Mouse (Mus musculus): ENCODE data around the gene Cntn4.

The Cntn4 gene

DNA sequence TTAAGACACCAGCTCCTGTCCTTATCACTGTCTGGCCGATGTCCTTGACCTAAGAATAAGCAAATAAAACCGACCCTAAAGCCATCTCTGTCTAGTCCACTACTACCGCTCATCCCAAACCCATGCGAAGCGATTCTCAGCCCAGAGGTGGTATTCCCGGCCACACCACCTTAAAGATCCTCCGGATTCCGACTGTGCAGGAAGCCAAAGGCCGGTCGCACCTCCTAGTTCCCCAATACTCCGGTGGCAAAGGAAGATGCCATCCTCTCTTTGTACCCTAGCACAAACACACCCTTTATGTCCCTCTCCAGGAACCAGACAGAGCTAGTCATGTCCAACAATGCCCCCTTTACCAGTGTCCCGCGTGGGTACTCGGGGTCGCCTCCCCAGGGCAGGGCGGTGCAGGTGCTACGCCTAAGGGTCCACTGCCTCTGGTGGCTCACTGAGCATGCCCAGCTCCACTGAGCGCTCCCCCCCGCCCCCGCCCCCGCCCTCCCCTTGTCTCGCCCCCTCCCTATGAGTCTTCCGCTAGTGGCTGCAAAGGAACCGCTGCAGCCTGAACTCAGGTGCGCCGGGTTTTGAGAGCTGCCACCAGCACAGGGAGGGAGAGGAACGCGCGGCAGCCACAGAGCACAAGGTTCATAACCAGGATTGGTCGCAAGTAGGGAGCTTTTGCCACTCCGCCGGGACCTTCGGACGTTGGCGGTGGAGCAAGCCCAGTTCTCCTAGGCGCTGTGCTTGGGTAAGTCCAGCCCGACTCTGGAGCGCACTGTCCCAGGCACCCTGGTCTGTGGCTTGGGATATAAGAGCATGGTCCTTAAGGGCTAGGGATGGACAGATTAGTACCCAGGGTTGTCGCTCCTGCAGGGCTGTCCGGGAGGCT, at the start of gene Cntn4:
Gene Cntn4 (plus strand): TSS at position 512 of the 883 bp plus-strand sequence.
- DNase-seq = no peak

DNA sequence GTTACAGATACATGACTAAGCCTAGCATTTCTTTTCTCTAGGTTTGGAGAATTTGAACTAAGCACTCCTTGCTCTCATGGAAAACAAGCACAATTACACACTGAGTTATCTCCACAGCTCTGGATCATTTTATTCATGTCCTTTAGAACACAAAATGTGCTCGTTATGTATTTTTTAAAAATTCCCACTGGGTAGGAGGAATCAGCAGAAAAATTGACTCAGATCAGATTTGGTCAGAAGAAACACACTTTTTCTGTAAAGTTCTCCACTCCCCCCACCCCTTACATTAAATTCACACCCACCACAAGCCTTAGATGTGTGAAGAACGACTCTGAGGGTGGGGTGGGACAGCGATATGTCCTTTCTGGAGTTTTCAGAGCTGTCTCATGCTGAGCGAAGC, 3.2 kb upstream of the Cntn4 start:
- no peak for DNase-seq

DNA sequence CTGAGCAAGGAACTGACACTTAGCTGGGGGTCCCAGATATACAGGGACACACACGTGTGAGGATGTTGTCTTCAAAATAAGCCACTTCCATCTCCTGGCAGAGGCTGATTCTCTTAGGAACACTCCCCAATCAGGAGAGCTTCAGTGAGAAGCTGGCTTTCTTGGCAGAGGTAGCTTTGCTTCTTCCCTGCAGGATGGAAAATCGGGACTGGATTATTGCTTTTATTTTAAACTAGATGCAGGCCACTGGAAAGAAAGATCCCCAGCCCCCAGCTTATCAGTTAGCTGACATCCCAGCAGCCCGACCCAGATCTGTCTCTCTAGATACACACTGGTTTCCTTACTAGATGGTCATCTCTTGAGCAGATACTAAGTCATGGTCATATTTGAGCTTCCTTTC, 2.4 kb upstream of the Cntn4 start:
- DNase-seq = no peak

DNA sequence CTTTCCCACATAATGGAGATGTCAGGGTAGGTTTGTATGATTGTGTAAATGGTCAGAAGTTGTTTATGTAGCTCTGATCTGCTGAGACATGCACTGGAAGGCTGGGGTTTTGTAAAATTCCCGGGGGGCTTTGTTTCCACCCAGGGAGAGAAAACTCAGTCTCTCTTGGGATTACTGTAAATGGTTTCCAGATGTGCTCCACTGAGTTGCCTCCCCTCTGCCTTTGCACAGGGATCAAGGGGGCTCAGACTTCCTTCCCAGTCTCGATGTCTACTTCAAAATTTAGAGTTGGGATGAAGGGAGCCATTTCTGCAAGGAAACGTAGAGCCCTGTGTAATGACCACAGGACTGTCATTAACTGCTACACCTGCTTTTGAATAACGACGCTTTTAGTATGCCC, 823 bp upstream of the Cntn4 start:
- DNase-seq = no peak

DNA sequence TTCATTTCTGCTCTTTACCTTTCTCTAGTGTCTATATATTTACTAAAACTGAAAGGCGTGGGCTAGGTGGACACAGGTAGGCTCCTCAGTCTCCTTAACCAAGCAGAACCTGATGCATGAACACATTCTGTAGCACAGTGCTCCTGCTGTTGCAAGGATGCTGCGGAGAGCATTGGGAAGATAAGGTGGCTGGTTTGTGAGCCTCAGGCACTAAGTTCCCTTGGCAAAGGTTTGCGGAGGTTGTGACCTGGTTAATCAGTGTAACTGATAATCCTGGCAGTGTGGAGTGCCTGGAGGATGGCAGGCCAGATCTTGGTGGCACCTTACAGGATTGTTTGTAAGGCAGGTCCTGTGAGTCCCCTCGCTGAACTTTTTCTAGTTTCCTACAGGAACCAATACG, 1.3 kb downstream of the Cntn4 start:
- no peak for DNase-seq

DNA sequence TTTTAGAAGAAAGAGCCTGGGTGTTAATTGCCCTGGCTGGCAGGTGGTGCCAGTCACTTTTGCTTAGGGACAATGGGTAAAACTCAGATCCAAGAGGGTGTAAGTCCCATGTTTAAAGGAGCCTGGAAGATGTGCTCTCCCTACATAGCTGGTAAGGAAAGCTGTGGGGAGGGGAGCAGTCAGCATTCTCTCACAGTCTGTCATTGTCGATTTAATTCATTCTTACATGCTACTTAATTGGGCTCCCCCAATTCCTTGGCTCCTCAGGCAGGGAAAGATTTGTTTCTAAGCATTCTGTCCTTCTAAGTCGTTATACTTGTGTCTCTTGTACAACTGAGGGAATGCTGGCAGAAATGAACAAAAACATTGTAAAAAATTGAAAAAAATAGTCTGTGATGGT, 4.0 kb downstream of the Cntn4 start:
- no peak for DNase-seq

DNA sequence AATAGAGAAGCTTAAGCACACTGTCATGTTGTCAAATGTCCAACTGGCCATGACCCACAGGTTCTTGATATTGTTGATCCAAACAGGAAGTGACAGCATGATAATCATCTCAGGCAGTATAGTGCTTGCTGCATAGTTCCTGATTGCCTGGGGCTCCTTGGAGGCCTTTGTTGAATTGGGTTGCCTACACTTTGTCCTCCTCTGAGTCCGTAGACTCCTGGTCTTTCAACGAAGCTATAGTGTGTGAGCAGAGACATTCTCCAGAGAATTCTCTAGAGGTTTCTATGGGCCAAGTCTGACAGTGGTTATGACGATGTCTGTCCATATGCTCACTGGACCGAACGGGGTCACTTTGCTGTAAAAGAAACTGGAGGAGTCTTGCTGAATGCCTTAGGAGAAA, 5.8 kb downstream of the Cntn4 start:
- DNase-seq = no peak

DNA sequence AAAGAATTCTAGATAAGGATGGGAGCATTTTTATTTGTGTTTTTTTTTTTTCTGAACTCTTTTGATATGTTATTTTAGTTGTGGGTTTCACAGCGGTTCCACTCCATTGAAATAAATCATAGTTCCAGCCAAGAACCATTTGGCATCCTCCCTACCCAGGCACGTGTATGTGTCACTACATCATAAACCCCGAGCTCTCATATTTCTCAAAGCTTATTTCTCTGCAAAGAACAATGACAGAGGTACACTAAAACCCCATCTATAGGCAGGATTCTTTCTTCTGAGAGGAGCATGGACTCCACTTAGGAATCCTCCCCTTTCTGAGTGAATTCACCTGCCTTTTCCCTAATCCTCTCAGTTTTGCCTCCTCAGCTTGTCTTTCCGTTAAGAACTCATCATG, 6.7 kb downstream of the Cntn4 start:
- no peak for DNase-seq

DNA sequence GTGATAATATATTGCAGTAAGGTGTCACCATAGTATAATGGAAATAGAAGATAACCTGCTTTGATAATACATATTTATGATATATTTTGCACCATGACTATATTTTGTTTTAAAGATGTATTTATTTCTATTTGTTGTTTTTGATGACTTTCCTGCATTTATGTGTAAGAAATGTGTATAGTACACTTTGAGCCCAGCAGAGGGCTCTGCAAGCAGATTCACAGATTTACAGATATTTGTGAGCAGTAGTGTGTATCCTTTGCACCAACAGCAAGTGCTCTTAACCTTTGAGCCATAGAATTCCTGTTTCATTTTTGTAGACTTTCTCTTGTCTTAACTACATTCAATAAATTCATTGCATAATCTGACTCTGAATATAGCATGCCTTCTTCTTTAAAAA, 10.7 kb downstream of the Cntn4 start:
- no peak for DNase-seq

DNA sequence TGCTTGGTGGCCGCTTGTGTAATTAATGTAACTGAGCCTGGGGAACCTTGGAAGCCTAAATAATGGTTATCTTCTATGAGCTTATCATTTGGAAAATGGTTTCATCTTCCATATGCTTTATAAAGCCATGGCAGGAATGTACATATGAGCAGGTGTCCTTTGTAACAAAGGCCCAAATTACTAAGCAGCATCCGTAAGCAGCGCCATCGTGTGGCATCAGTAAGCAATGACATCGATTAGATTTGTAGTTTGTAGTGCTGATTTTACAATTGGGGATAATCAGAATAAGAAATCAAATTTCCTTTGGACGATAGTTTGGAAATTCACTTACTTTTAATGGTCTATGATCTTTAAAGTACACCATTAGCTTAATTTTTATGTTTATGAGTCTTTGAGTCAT, 64.6 kb downstream of the Cntn4 start:
- no peak for DNase-seq

DNA sequence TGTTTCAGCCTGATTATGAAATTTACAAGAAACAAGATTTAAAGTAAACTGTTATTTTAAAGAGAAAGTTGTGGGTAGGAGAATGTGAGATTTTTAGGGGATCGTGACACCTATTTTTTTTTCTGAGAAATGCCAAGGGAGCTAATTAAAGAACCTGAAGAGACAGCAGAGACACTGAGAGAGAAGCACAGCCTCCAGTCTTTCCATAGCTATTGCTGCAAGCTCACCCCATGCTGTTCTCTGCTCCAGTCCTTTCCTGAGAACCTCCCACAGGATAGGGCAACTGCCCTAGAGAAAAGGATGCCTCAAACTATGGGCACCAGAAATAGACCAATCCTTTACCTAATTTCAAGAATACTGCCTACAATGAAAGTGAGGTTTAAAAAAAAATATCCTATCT, 103.2 kb downstream of the Cntn4 start:
- no peak for DNase-seq

DNA sequence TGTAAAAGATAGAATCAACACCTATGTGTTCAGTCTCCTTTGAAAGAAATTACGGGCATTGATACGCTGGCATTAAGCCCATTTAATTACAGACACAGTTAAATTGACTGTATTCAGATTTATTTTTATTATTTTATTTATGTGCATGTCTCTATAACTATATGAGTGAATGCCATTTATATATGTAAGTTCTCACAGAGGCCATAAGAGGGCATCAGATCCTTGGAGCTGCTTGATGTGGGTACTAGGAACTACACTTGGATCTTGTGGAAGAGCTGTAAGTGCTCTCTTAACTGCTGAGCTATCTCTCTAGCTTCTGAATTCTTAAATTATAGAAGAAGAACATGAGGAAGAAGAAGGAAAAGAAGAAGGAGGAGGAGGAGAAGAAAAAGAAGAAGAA, 111.0 kb downstream of the Cntn4 start:
- DNase-seq = no peak

DNA sequence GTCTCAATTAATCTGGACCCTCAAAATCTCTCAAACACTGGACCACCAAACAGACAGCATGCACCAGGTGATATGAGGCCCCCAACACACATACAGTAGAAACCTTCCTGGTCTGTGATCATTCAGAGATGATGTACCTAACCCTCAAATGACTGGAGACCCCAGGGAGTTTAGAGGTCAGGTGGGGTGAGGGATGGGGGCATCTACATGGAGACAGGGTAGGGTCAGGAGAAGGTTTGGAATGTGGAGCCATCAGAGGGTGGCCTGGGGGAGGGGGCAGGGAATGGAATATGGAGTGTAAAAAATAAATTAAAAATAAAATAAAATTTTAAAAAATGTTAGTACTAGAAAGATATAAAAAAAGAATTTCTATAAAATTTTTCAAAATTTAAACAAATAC, 157.6 kb downstream of the Cntn4 start:
- DNase-seq = no peak

DNA sequence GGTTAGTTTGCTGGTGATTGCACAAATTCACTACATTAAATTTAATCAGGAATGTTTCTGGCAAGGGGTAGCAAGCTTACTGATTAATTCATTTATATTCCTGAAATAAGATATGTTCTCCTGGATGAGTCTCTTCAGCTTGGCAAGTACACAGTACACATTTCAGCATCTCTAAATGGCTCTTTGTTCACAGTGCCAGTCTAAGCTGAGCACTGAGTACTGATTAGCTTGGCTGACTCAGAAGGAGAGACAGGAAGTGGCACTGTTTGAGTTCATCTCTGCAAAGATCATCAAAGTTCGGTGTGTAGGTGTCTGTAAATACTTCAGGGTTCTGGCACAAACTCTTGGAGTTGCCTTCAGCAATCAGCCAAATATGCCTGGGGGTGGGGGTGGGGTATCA, 169.8 kb downstream of the Cntn4 start:
- DNase-seq = no peak

DNA sequence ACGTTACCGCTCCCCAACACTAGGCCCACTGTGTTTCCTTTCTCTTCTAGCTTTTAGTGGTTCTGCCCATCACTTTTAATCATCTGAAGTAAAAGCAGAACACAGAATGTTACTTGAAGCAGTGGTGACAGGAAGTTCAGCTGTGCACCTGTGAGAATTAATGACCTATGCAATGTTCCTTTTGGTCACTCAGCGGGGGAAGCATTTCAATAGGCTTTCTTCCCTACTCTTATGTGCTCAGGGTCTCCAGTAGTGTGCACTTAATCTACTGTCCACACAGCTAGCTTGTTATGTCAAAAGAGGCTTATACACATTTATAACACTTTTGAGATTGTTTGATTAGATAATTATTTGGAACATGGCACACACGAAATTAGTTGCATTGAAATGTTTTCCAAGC, 215.4 kb downstream of the Cntn4 start:
- DNase-seq = no peak

DNA sequence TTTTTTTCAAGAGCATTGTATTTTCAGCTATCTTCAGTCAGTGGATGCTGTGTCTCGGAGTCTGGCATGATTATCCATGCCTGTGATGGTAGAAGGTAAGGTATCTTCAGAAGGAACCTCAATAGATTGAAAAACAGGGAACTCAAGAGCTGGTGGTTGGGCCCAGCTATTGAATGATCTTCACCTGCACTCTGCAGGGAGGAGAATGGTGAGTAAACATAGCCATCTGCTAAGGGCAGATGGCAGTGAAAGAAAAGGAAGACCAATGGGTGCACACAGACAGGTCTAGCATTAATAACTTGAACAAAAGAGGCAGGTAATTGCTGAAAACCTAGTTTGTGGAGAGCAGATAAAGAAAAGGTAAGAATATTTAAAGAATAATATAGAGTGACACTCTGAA, 261.0 kb downstream of the Cntn4 start:
- DNase-seq = no peak

DNA sequence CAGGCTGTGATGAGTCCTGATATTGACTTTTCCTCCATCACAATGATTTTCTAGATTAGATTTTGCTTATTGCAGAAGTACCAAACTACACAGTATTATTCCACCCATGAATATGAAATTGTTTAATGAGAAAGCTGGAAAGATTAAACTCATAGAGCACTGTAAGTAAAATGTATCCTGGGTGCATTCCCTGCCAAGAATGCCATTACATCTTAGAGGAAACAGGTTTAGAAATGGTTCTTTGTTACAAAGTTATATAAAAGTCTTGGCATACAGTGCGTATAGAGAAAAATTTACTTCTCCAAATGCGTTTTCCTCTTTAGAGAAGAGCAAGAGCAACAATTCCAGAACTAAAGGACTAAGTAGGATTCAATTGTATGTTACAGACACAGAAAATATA, 261.8 kb downstream of the Cntn4 start:
- no peak for DNase-seq

DNA sequence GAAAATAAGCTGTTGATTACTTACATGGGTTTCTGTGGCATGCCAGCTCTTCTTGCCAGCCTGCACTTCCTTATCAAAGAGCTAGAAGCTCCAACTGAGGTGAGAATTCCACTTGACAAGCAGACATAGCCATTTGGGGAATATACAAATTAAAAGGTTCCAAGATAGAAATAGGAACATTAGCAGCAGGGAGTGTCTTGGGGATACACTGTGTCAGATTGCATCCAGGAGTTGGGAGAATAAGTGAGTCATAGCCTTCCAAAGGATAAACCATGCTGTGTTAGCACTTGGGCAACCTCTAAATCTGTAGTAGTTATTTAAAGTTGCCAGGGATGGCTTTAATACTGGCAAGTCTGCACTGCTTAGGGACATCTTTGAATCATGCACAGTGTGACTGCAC, 263.1 kb downstream of the Cntn4 start:
- DNase-seq = no peak

DNA sequence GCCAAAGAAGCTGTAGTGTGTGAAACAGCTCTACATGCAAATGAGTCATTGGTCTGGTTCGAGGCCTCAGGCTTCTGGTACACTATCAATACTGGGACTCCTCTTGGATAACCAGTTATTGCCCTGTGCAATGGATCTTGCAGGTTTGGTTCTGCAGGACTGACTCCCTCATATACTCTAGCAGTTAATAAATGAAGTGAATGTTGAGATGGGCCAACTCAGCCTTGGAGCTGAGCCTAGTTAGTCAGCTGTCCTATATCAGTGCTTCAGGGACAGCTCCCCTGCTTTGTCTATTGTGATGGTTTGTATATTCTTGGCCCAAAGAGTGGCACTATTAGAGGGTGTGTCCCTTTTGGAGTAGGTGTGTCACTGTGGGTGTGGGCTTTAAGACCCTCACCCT, 314.0 kb downstream of the Cntn4 start:
- no peak for DNase-seq

DNA sequence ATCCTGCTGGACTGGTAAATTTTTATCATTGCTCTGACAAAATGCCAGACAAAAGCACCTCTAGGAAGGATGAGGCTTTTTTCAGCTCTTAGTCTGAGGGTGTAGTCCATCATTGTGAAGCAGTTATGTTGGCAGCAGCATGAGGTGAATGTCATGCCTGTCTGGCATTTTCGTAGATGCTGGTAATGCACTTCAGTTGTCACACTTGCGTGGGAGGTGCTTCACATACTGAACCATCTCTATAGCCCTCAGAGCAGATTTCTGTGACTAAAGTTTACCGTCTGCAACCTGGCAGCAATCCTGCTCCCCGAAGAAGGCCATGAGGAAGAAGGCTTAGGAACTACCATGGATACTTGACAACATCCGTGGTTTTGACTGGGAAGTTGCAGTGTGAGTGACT, 335.6 kb downstream of the Cntn4 start:
- DNase-seq = no peak

DNA sequence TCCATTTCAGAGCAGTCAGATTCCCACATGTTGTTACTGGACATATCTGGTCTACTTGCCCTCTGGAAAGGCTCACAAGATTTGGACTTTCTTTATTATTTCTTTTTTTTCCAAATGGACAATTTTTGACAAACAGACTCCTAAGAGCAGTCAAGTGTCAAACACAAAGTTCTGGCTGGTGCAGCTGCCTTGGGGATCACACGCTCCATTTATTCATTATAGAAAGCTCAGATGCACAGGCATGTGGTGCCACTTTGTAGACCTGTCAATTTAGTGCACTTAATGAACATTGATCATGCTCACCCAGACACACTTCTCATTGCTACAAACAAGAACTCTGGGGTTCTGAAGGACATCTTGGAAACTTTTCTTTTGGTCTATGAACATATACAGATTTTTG, 337.7 kb downstream of the Cntn4 start:
- no peak for DNase-seq

DNA sequence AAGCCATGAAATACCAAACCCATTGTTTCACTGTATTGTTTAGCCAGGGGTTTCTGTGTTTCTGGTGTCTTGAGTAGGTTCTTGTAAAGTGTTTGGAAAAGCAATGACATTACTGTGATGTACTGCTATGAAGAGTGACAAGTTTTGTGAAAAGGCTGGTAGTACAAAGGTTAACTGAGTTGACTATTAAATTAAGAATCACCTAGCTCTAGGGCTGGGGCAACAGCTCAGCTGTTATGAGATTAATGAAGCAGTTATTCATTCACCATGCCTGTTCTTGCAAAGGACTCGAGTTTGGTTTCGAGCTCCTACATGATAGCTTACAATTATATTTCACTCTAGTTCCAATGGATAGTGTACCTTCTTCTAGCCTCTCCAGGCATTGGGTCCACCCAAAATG, 371.4 kb downstream of the Cntn4 start:
- DNase-seq = no peak

DNA sequence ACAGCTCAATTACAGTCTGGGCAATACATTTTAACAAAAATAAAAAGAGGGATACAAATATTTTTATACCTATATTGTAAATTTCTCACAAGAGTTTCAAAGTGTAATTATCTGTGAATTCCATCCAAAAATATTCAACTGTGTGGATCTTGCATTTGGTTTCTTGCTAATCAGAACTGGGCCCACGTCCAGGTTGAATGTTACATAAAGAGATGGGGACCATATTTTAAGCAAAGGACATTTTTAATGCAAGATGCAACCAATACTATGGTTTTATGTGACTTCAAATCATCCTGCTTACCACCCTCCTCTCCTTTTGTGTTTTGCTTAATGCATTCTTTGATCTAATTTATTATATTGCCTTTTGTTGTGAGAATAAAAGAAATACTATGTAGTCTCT, 378.7 kb downstream of the Cntn4 start:
- DNase-seq = no peak

DNA sequence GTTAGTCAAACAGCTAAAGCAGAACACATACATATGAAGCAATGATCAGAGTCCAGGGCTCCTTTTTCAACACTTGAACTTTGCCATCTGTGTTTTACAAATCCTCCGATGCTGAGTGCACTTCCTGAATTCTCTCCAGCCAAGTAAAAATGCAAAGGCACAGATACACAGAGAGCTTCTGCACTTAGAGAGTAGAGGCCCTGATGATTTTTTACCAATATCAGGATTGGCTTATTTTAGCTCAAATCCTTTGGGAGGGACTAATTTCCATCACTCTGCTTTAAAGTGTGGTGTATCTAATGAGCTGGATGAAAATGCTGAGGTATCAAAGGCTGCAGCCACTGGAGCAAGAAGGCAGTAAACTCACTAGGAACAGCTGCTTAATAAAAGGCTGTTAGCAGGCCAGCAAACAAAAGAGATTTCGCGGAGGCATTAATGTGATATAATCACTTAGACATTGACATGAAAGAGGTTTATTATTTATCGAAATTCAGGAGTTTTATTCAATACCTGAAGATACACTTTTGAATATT, 400.7 kb downstream of the Cntn4 start:
- DNase-seq = no peak

DNA sequence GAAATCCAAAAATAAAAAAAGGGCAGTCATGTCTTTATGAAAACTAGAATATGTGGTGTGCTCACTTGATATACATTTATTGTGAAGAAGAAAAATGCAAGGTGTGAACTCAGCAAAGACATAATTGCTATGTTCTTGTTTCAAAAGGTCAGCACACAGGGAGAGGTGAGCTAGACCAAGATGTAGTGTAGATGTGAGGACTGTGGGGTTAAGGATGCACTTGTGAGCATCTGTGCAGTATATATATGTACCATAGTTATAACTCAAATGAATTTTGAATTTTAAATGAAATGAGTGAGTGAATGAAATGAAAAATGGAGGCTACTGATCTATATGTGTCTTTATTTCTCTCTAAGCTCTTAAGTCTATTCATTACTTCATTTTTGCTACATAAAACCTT, 401.2 kb downstream of the Cntn4 start:
- DNase-seq = no peak

Measured in thymus, postnatal 14 days (tissue).